Mouse (Mus musculus): ENCODE measurements around the gene 4921536K21Rik.

DNA sequence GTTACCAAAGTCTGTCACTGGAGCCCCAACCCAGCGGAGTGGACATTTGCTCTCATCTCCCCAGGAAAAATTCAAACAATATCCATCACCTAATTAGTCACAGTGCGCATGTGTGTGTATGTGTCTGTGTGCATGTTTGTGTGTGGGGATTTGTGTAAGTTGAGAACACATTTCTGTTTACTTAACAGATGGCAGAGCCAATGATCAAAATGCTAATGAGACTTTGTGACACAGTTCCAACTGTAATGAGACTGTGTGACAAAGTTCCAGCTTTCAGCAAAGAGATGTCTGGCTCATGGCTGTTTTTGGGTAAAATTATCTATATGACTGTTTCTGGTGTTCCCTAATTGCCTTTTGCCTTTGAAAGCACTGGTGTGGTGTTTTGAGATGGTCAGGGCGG lies 41.4 kb upstream of the 4921536K21Rik start:
- no peak for TF ChIP-seq CTCF (IDR thresholded peaks at IDR 0.05; ENCODE audit: insufficient read depth, low read depth, low read length)
- TF ChIP-seq POLR2A (IDR thresholded peaks at IDR 0.05; ENCODE audit: insufficient read depth, low read depth, low read length): no peak

Data from olfactory bulb, adult 2 months (tissue).